Mouse (Mus musculus): ENCODE data around the gene Zfp597. TPM values are rescaled to one million over a fixed set of nuclear protein-coding genes. Genes with fewer than 3 reads are reported as not detected.

Zfp597 gene
- polyA plus RNA-seq, 1 experiment from 2014 or later: 6.1 TPM

DNA sequence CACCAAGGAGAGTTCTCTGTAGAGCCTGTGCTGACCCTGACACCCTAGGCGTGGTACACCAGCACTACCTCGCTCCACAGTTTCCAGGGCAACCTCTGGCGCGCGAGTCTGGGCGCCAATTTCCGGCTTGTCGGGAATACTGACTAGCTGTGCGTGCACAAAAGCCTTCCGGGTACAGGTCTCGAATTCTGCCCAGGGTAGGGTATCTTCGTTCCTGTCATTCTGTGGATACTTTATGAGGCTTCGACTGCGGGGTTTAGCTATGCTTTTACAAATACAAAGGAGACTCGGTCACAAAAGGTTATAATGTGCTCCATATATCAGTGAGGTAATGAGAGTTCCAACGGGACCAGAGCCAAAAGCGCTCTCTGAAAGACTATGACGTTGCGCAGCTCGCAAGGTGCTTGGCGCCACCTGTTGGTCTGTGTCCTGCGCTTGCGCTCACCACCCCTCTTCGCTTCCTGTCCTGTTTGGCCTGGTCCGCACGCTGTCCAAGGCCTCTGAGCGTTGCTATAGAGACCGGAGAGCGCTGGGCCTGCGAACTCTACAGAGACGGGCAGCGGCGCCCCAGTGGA is 24.3 kb upstream of the Zfp597 start, which contains the start of the genes 1700037C18Rik and Cluap1:
TSS of gene 1700037C18Rik (minus strand) at position 153 of the 575 bp plus-strand sequence.
TSS of gene Cluap1 (plus strand) at position 265 of the 575 bp plus-strand sequence.
- peaks cover 21% of the 10 kb centered on the region for H3K36me3 ChIP-seq (ENCODE audit: control insufficient read depth, insufficient read depth)
- 0% methylated on average over 33 of the region's 33 CpGs for WGBS
- peak within 1 kb of the TSS; percentile 88 for H3K9ac ChIP-seq (ENCODE audit: low read length)
- H3K4me3 ChIP-seq (ENCODE audit: low read length): peak within 1 kb of the TSS; percentile 84
- no peaks in the 10 kb centered on the region for H3K9me3 ChIP-seq (replicated peaks; ENCODE audit: control insufficient read depth, low read length)
- peak within 1 kb of the TSS; percentile 75 for H3K27ac ChIP-seq (ENCODE audit: low read length)
- peaks cover 5% of the 10 kb centered on the region for H3K4me1 ChIP-seq (ENCODE audit: control insufficient read depth, insufficient read depth, low read length)
- H3K27me3 ChIP-seq (ENCODE audit: control insufficient read depth, insufficient read depth, low read length): no peaks in the 10 kb centered on the region
- peak; percentile 97 for ATAC-seq (replicated peaks; ENCODE audit: extremely low read depth, insufficient read depth, low FRiP score)
- H3K4me2 ChIP-seq (ENCODE audit: low read depth, low read length): peak within 1 kb of the TSS; percentile 84

DNA sequence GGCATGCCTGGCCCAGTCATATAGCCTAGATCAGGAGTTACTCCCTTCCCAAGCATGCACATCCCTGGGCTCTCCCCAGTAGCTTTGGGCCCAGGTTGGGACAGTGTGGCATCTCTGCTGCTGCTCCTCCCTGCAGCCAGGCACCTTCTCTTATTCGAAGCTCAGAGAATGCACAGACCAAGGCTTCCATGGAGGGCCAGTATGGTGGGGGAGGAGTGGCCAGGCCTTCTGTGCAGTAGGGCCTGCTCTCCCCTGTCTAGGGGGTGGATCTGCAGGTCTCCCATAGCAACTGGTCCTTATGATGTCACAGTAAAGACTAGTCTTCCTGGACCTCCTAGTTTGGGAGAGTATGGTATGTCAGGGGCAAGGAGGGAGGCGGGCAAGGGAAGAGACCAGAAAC is 23.1 kb upstream of the Zfp597 start:
- Histone ChIP-seq H3K9ac (ENCODE audit: low read length) (no peak overlapping the region), H3K4me3 (ENCODE audit: low read length) (no peak overlapping the region), H3K27me3 (ENCODE audit: control insufficient read depth, insufficient read depth, low read length) (no peaks in the 10 kb centered on the region), H3K4me1 (ENCODE audit: control insufficient read depth, insufficient read depth, low read length) (peaks cover 5% of the 10 kb centered on the region), H3K27ac (ENCODE audit: low read length) (no peak overlapping the region), H3K9me3 (replicated peaks; ENCODE audit: control insufficient read depth, low read length) (no peaks in the 10 kb centered on the region), H3K36me3 (ENCODE audit: control insufficient read depth, insufficient read depth) (peaks cover 9% of the 10 kb centered on the region), H3K4me2 (ENCODE audit: low read depth, low read length) (no peak overlapping the region)
- ATAC-seq (replicated peaks; ENCODE audit: extremely low read depth, insufficient read depth, low FRiP score): no peak
- 68% methylated on average over 2 of the region's 2 CpGs for WGBS

DNA sequence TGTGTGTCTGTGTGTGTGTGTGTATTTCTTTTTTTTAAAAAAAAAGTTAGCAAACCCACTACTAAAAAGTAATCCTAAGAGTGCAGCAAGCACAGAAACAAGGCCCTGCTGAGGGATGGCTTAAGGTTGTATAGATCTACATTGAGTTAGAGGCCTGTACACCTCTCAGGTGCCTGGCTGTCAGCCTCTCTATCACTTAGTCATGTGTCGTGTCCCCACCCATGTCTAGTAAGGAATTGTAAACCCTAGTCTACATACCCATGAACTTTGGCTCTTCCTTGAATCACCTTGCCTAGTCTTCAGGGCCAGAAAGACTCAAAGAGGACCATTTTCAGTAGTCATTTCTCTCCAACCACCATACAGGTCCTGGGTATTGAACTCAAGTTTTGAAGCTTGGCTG is 12.2 kb upstream of the Zfp597 start:
- Histone ChIP-seq H3K9me3 (replicated peaks; ENCODE audit: control insufficient read depth, low read length) (no peaks in the 10 kb centered on the region), H3K4me1 (ENCODE audit: control insufficient read depth, insufficient read depth, low read length) (peaks cover 16% of the 10 kb centered on the region), H3K9ac (ENCODE audit: low read length) (no peak overlapping the region), H3K36me3 (ENCODE audit: control insufficient read depth, insufficient read depth) (peaks cover 25% of the 10 kb centered on the region), H3K4me3 (ENCODE audit: low read length) (no peak overlapping the region), H3K4me2 (ENCODE audit: low read depth, low read length) (no peak overlapping the region), H3K27ac (ENCODE audit: low read length) (no peak overlapping the region), H3K27me3 (ENCODE audit: control insufficient read depth, insufficient read depth, low read length) (no peaks in the 10 kb centered on the region)
- 85% methylated on average over 1 of the region's 1 CpGs for WGBS
- ATAC-seq (replicated peaks; ENCODE audit: extremely low read depth, insufficient read depth, low FRiP score): no peak

DNA sequence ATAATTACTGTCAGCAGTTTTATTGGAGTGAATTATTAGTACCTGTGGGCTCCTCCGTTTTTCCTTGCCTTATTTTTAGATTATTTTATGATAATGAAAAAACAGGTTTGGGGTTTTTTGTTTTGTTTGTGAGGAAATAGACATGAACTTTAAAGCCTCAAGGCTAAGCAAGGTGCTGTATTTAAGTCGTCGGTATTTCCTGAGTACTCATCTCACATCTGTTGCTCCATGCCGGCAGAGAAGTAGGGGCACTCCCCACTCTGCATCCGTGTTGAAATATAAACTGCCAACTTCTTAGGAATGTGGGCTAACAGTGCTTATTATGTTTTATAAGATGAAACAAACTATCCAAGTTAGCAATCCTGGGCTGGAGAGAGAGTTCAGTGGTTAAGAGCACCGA is 11.7 kb upstream of the Zfp597 start:
- Histone ChIP-seq H3K4me2 (ENCODE audit: low read depth, low read length) (no peak overlapping the region), H3K4me1 (ENCODE audit: control insufficient read depth, insufficient read depth, low read length) (peaks cover 16% of the 10 kb centered on the region), H3K9ac (ENCODE audit: low read length) (no peak overlapping the region), H3K27ac (ENCODE audit: low read length) (no peak overlapping the region), H3K36me3 (ENCODE audit: control insufficient read depth, insufficient read depth) (peaks cover 22% of the 10 kb centered on the region), H3K27me3 (ENCODE audit: control insufficient read depth, insufficient read depth, low read length) (no peaks in the 10 kb centered on the region), H3K4me3 (ENCODE audit: low read length) (no peak overlapping the region), H3K9me3 (replicated peaks; ENCODE audit: control insufficient read depth, low read length) (no peaks in the 10 kb centered on the region)
- no peak for ATAC-seq (replicated peaks; ENCODE audit: extremely low read depth, insufficient read depth, low FRiP score)
- WGBS: 80% methylated on average over 6 of the region's 6 CpGs

DNA sequence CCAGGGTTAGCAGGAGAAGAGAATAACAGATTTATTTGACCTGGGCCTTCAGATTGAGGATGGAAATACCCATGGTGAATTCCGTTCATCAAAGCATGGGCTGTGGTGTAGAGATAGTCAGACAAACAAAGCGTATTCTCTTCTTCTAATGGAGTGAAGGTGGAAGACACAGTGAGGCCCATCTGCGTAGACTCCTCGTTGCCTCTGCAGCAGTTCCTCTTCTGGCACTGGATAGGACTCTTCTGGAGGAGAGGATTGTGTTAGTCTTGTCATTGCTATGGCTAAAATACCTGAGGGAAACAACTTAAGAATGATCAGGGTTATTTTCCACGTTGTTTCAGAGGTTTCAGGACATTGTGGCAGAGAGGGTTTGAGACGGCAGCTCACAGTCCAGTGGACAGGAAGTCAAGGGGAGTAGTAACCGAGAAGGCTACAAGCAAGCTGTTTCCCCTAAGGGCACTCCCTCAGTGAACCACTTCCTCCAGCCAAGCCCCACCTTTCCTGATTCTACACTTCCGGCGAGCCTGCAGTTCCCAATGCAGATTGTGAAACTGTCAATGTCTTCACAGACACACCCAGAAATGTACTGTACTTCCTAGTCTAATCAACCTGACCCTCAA is 10.9 kb upstream of the Zfp597 start:
- no peak overlapping the region for H3K4me3 ChIP-seq (ENCODE audit: low read length)
- no peaks in the 10 kb centered on the region for H3K27me3 ChIP-seq (ENCODE audit: control insufficient read depth, insufficient read depth, low read length)
- H3K36me3 ChIP-seq (ENCODE audit: control insufficient read depth, insufficient read depth): peaks cover 20% of the 10 kb centered on the region
- ATAC-seq (replicated peaks; ENCODE audit: extremely low read depth, insufficient read depth, low FRiP score): peak; percentile 56; the same call in 1 of the 2 replicates
- 64% methylated on average over 9 of the region's 9 CpGs for WGBS
- H3K27ac ChIP-seq (ENCODE audit: low read length): peak overlapping the region; percentile 80
- no peaks in the 10 kb centered on the region for H3K9me3 ChIP-seq (replicated peaks; ENCODE audit: control insufficient read depth, low read length)
- peak overlapping the region; percentile 22 for H3K4me2 ChIP-seq (ENCODE audit: low read depth, low read length)
- no peak overlapping the region for H3K9ac ChIP-seq (ENCODE audit: low read length)
- H3K4me1 ChIP-seq (ENCODE audit: control insufficient read depth, insufficient read depth, low read length): peaks cover 16% of the 10 kb centered on the region

DNA sequence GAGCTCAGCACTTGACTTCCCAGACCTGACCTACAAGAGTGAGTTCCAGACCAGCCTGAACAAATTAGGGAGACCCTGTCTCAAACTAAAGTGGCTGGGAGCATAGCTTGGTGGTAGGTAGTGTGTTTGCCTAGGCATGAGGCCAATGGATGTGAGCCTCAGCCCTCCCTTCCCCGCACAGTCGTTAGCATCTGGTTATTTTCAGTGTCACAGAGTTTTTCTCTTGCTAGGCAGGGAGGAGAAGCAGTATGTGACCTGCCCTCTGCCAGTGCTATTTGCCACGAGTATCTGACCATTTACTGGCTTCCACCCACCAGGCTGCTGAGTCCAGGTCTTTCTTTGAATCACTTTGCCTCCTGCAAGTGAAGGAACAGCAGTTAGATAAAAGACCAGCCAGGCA is 9.4 kb upstream of the Zfp597 start:
- Histone ChIP-seq H3K4me3 (ENCODE audit: low read length) (no peak overlapping the region), H3K4me1 (ENCODE audit: control insufficient read depth, insufficient read depth, low read length) (peaks cover 16% of the 10 kb centered on the region), H3K9ac (ENCODE audit: low read length) (no peak overlapping the region), H3K27ac (ENCODE audit: low read length) (peak overlapping the region; percentile 19), H3K4me2 (ENCODE audit: low read depth, low read length) (no peak overlapping the region), H3K9me3 (replicated peaks; ENCODE audit: control insufficient read depth, low read length) (no peaks in the 10 kb centered on the region), H3K27me3 (ENCODE audit: control insufficient read depth, insufficient read depth, low read length) (no peaks in the 10 kb centered on the region), H3K36me3 (ENCODE audit: control insufficient read depth, insufficient read depth) (peaks cover 5% of the 10 kb centered on the region)
- WGBS: 39% methylated on average over 3 of the region's 3 CpGs
- ATAC-seq (replicated peaks; ENCODE audit: extremely low read depth, insufficient read depth, low FRiP score): peak; percentile 42; the same call in 1 of the 2 replicates

DNA sequence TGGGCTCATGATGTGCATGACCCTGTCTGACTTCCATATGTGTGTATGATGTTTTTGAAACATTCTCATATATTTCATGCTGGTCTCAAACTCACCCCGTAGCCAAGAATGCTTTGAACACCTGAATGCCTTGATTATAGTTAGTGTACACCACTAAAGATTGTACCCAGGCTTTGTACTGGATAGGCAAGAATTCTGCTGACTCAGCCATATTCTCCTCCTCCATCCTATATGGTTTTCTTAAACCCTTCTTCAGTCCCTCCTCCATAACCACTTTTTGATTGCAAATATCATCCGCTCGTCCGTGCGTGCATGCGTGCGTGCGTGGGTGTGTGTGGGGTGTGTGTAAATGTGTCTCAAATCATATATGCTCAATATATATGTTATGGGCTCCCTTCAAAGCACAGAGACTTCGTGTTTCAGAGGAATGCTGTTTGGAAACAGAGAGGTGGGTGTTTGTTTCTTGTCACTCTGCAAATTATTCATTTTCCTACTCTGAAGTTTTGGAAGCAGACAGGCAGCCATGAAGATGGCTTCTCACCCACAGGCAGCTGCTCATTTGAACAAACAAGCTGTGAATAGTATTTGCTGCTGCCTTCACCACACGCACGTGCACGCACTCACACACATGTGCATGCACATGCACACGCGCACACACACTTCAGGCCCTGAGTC is 7.4 kb upstream of the Zfp597 start:
- Histone ChIP-seq H3K4me2 (ENCODE audit: low read depth, low read length) (no peak overlapping the region), H3K27ac (ENCODE audit: low read length) (no peak overlapping the region), H3K27me3 (ENCODE audit: control insufficient read depth, insufficient read depth, low read length) (no peaks in the 10 kb centered on the region), H3K4me3 (ENCODE audit: low read length) (no peak overlapping the region), H3K9ac (ENCODE audit: low read length) (no peak overlapping the region), H3K36me3 (ENCODE audit: control insufficient read depth, insufficient read depth) (no peaks in the 10 kb centered on the region), H3K9me3 (replicated peaks; ENCODE audit: control insufficient read depth, low read length) (no peaks in the 10 kb centered on the region), H3K4me1 (ENCODE audit: control insufficient read depth, insufficient read depth, low read length) (peaks cover 16% of the 10 kb centered on the region)
- WGBS: 93% methylated on average over 14 of the region's 14 CpGs
- ATAC-seq (replicated peaks; ENCODE audit: extremely low read depth, insufficient read depth, low FRiP score): no peak

DNA sequence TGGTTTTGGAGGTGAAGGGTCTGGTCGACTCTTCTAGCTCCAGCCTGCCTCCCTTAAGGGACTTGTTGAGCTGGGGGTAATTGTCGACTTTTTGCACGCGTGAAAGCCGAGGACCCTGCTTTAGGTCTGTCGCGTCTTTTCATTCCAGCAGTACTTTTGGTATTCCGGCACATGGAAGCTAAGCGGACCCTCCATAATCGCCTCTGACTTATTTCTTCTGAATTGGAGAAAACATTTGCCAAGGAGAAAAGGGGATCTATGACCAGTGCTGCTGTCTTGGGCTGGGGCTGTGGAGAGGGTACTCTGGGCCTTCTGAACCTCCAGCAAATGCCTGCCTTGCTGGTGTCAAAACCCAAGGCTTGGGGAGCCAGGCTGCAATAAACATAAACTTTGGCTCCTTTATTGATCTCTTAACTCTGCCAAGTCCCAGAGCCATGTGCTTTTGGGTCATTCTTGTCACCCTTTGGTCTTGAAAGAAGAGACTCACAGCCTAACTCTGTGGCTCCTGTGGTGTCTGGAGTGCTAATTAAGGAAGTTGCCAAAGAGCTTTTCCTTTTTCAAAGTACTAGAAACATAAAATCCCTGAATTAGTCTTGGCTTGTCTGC is 807 bp upstream of the Zfp597 start:
- Histone ChIP-seq H3K4me1 (ENCODE audit: control insufficient read depth, insufficient read depth, low read length) (peaks cover 12% of the 10 kb centered on the region), H3K4me2 (ENCODE audit: low read depth, low read length) (peak overlapping the region; percentile 86), H3K9ac (ENCODE audit: low read length) (peak overlapping the region; percentile 90), H3K4me3 (ENCODE audit: low read length) (peak overlapping the region; percentile 76), H3K36me3 (ENCODE audit: control insufficient read depth, insufficient read depth) (no peaks in the 10 kb centered on the region), H3K9me3 (replicated peaks; ENCODE audit: control insufficient read depth, low read length) (no peaks in the 10 kb centered on the region), H3K27ac (ENCODE audit: low read length) (peak overlapping the region; percentile 75), H3K27me3 (ENCODE audit: control insufficient read depth, insufficient read depth, low read length) (no peaks in the 10 kb centered on the region)
- ATAC-seq (replicated peaks; ENCODE audit: extremely low read depth, insufficient read depth, low FRiP score): 0 out of 2 replicates have a peak, but pooled peaks have one; percentile 1
- 5% methylated on average over 10 of the region's 10 CpGs for WGBS

DNA sequence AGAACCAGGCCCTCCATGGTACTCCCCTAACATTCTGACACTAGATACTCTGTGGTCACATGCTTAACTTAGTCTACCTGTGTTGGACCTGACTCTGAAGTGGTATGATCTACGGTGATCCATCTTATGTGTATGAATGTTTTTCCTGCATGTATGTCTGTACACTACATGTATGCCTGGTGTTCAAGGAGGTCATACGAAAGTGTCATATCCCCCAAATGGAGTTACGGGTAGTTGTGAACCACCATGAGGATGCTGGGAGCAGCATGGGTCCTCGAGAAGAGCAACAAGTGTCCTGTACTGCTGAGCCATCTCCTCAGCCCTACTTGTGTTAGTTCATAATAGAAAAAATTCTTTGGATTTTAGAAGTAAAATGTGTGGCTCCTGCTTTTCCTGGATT is 8.0 kb downstream of the Zfp597 start:
- peaks cover 7% of the 10 kb centered on the region; the same call in 1 of the 2 replicates for H3K36me3 ChIP-seq (ENCODE audit: control insufficient read depth, insufficient read depth)
- no peak for ATAC-seq (replicated peaks; ENCODE audit: extremely low read depth, insufficient read depth, low FRiP score)
- H3K27me3 ChIP-seq (ENCODE audit: control insufficient read depth, insufficient read depth, low read length): no peaks in the 10 kb centered on the region
- WGBS: 90% methylated on average over 4 of the region's 4 CpGs
- no peaks in the 10 kb centered on the region for H3K9me3 ChIP-seq (replicated peaks; ENCODE audit: control insufficient read depth, low read length)
- no peak overlapping the region for H3K4me2 ChIP-seq (ENCODE audit: low read depth, low read length)
- H3K4me3 ChIP-seq (ENCODE audit: low read length): no peak overlapping the region
- H3K4me1 ChIP-seq (ENCODE audit: control insufficient read depth, insufficient read depth, low read length): peaks cover 8% of the 10 kb centered on the region
- no peak overlapping the region for H3K27ac ChIP-seq (ENCODE audit: low read length)
- no peak overlapping the region for H3K9ac ChIP-seq (ENCODE audit: low read length)

Measured in heart, embryonic 16.5 days (tissue).